Mouse (Mus musculus): ENCODE data around the gene Cryab.

Gene Cryab

DNA sequence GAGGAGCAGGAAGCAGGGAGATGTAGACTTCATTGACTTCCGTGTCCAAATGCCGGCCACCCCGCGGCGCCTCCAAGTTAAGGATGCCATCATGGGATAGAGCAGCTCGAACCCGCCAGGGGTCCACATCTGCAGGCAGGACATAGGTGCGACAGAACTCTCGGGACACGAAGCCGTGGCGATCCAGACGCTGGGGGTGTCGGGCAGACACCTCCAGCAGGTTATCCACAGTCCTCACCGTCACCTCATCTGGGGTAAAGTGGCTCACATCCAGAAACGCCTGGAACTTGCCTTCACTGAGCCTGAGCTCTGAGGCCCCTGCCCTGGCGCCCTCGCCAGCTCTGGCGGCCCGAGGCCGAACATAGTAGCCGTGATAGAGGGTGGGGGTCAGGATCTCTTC, at the start of gene Cryab:
Gene Cryab (plus strand): TSS at position 3 of the 400 bp plus-strand sequence.
- no peak for DNase-seq (ENCODE audit: low spot score)

DNA sequence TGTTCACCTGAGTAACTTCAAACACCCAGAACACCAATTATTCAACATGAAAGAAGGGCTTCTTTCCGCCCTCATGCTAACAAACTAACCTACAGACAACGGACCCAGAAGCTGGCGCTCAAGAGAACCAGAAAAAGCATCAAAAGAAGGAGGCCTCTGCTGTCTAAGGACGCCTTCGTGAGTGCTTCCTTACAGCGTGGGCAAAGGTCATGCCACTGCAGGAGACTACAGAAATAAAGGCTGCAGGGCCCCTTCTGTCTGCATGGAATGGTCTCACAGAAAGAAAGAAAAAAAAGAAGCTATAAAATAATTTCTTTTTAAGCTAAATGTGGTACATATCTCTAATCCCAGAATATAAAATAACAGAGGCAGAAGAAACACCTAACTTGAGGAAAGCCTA, 46.2 kb upstream of the Cryab start:
- DNase-seq (ENCODE audit: low spot score), result no peak

DNA sequence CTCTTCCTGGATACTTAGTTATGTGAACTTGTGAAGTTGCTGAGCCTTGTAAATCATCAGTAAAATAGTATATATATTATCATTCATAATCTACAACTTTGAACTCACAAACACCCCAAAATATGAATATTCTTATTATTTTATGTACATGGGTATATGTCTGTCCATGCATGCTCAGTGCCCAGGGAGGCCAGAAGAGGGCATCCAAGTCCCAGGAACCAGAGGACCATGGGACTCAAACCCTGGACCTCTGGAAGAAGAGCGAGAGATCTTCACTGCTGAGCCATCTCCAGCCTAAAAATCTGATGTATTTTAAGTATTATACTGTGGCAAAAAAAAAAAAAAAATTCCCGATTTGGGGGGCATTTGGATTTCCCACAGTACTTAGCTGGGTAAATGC, 42.0 kb upstream of the Cryab start:
- DNase-seq (ENCODE audit: low spot score), result no peak

DNA sequence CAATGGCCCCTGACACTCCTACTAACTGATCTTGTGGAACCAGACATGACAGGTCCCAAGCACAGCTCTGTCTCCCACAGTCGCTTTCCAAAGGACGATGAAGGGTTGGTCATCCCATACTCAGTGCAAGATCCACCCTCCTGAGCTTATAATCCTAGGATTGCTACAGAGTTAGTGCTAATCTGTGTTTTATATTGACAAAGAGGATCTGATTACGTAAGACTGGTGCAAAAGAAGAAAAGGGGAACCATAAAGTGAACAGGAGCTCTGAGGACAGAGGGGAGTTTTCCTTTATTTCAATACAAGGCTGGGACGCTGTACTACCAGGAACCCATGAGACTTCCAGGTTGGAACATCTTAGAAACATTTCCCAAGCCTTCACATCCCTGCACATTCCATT, 39.8 kb upstream of the Cryab start:
- no peak for DNase-seq (ENCODE audit: low spot score)

DNA sequence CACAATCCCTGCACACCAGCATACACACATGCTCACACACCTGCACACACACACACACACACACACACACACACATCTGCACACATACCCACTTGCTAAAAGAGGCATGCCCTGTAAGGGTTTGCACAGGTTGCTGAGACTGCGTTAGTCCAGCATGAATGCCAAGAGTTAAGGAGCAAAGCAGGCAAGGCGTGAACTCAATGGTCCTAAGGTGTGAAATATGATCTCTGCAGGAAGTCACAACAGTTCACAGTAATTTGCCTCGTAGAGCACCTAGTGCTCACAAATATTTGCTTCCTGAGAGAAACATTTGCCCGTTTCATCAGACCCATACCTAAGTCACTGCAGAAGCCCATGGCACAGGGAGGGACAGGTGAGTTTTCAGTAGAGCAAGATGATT, 36.9 kb upstream of the Cryab start:
- DNase-seq (ENCODE audit: low spot score), result no peak

DNA sequence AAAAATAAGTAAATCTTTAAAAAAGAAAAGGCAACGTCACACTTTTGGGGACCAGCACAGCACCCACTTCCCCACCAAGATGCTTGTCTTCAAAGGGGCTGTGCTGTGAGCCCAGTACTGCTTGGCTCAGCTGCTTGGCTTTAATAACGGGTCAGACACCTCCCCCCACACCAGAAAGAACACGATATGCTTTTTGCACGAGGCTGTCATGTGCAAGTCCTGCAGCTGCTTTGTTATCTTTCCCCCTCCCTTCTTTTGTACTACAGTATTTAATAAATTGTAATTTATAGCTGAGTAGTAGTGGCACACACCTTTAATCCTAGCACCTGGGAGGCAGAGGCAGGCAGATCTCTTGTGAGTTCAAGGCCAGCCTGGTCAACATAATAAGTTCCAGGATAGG, 32.2 kb upstream of the Cryab start:
- no peak for DNase-seq (ENCODE audit: low spot score)

DNA sequence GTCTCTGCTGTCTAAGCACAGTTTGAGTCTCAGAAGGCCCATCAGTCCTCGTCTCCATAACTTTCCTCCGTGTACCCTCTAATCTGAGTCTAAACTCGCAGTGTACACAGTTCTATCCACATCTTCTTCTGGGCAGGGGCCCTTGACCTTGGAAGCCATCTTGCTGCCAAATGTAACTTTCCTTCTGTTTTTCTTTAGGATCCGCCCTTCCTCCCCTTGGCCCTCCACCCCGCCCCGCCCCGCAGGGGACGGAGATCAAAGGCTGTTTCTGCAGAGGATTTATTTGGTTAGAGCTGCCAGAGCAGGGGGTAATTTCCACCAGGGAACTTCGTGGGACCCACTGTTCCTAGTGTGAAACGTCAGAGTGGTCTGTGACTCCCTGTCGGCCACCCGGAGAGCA, 30.1 kb upstream of the Cryab start:
- DNase-seq (ENCODE audit: low spot score), result no peak

DNA sequence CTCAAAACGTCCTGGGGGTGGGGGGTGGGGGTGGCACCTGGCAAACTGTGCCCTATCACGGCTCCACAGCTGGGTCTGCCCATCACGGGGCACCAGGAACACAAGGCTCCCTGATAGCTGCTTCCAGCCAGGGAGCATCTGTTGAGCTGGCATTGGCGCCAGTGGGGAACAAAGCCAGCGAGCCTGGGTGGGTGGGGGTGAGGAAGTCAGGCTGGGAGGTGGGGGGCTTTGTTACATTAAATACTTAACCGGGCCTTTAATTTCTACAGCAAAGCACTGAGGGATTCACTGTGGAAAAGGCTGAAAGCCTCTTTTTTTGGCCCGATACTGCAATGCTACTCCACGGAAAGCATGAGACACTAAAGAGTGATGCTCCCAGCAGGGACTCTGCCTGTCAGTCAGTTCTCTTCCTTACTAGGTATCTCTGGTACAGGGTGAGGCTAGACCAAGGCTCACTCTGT, 28.6 kb upstream of the Cryab start:
- no peak for DNase-seq (ENCODE audit: low spot score)

DNA sequence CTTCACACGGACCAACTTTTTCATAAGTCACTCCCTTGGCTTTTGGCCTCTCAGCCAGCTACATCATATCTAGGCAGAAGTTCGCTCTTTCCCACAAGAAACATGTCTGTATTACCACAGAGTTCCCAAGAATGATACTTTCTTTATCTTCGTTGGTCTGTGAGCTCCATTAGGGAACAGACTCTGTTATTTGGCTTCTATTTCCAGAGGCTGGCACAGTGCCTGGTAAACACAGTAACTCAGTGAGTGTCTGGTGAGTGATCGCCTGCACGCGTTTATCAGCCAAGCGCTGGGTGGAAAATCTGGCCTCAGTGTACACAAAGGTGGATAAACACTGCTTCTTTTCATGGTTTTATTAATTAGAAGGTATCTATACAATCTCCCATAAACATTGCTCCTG, 27.7 kb upstream of the Cryab start:
- peak; percentile 78 for DNase-seq (ENCODE audit: low spot score)

DNA sequence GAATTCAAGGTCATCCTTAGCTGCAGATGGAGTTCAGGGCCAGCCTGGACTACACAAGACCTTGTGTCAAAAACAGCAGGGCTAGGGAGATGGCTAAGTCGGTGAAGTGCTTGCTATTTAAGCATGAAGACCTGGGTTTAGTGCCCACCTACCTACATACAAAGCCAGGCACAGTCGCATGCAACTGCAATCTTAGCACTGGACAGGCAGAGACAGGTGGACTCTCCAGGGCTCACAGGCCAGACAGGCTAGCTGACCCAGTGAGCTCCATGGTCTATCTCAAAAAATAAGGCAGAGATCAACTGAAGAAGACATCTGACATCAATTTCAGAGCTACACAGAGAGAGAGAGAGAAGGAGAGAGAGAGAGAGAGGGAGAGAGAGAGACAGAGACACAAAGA, 27.0 kb upstream of the Cryab start:
- no peak for DNase-seq (ENCODE audit: low spot score)

DNA sequence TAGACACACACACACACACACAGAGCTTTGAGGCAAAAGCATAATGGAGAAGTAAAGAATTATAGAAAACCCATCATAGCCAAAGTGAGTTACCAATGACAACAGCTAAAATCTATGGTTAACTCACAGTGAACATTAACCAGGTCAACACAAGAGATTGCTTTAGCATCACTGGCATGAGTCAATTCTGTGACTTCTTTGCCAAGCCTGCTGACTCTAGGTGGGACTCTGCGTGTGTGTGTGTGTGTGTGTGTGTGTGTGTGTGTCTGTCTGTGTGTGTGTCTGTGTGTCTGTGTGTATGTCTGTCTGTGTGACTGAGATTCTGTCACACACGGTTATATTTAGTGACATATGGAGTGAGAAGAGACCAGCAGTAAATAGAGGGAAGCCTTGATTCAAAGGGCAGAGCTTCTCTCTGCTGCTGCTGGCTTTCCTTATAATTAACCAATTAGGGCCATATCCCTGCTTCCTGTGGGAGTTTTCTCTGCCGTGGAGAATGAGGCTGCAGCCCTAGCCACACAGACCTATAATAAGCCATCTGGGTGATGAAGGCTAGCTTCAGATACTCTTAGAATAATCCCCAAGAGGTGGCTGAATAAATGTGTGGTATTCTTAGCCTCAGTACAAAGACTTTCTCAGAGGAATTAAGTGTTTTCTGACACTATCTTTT, 26.3 kb upstream of the Cryab start:
- DNase-seq (ENCODE audit: low spot score), result no peak

DNA sequence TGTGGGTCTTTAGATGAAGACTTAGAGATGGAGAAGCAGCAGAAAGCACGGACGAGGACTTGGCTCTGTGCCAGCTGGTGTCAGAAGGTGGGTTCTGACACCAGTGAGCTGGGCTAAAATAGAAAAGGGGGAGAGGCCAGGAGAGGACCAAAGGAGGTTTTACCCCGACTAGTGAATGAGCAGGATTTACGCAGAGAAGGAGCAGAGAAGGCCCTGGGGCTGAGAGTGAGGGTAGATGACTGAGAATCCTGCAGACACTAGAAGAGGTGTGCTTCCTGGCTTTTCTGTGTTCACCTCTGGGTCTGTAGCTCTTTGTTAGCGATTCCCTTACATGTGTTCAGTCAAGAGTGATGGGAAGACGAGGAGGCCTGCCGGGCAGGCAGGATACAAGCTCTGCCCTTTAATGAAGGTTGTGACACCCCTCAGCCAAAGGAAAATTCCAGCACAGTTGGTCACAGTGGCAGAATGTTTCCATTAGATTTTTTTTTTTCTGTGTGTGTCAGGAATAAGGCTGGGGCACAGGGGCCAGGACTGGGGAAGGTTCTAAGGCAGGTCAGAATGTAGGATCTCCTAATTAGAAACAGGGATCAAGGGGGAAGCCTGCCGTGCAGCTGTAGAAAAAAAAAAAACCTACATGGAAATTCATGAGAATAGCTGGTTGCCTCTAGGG, 25.1 kb upstream of the Cryab start:
- DNase-seq (ENCODE audit: low spot score), result no peak

DNA sequence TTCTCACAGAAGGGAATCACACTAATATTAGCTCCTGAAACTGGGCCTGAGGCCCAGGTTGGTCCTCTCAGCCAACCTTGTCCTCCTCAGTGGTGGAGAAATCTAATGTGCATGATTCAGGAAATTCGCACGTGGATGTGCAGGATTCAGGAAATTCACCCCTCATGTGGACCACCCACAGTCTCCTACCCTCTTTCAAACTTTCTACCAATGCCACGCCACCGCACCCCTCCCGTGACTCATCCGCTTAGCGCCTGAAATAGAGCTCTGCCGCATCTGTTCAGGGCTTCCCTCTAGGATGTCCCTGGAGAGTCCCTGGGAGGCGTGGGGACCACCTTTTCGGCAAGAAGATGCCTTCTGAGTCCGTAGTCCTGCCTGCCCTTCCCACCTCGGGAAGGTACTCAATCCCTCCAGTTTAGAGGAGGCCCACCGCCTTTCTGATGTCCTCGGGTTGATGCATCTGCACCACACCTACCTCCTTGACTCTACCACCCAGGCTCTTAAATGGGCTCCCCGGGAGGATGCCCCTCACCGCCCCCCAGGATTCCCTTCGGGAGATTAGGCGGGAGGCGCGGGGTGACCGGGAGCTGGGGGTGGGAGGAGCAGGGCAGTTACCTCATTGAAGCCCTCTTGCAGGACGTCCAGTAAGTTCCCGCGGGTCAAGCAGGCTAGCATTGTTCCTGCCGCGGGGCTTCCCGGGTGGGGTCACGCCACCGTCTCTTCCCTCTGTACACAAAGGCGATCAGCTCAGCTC, 23.8 kb upstream of the Cryab start:
- peak; percentile 34 for DNase-seq (ENCODE audit: low spot score)

DNA sequence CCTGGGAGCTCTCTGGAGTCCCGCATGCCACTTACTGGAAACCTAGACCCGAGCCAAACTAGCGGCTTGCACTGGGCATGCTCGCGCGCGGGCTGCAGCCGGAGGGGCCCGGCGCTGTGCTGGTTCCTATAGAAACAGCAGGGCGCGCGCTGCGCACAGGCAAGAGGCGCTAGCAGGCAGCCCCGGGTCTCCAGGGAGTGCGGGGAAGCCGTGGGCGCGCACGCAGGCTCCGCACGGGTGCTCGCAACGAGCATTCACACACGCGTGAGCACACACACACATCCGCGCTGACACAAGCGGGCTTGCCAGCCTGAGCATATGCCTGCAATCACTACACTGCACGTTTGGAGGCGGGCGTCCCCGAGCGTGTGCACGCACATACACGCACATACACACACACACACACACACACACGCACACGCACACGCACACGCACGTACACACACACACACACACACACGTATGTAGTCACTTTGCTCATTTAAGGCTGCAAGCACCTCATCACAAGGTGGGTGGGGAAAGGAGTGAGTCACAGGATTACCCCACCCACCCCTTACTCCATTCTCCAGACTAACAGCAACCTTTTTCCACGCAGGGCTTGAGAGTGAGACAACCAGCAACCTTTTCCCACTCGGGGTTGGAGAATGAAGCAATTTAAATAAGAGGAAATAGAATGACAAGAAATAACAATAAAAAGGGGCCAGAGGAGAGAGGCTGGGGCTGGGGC, 23.0 kb upstream of the Cryab start:
- DNase-seq (ENCODE audit: low spot score), result peak; percentile 88

DNA sequence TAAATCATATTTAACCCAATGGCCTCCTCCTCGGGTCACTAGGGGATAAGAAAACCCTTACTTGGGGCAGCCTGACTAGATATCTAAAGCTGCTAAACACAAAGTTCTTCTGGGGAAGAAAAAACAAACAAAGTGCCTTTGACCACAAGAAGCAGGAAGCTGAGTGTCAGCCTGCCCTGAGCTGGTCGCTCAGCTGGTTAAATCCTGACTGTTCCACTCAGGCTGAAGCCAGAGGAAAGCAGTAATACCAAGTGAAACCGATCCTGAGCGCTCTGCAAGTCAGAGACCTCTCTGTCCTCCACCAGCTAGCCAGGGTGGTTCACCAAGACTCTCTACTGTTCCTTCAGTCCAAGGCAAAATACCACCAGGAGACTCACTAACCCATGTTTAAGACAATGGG, 21.5 kb upstream of the Cryab start:
- no peak for DNase-seq (ENCODE audit: low spot score)

DNA sequence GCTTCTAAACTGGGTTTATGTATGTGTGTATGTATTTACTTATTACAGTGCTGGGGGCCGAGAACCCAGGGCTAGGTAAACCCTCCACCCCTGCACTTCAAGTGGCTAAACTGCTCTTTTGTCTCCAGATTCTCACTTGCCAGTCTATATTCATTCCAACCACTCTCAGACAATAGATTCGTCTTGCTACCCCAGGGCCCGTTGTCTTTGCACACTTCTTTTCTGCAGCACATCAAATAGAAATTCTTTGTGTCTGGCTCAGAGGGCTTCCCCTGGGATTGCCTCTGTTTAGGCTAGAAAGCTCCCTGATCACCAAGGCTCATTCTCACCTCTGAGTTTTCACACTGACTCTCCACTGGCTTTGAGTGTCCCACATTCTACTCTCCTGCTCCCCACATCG, 18.6 kb upstream of the Cryab start:
- no peak for DNase-seq (ENCODE audit: low spot score)

DNA sequence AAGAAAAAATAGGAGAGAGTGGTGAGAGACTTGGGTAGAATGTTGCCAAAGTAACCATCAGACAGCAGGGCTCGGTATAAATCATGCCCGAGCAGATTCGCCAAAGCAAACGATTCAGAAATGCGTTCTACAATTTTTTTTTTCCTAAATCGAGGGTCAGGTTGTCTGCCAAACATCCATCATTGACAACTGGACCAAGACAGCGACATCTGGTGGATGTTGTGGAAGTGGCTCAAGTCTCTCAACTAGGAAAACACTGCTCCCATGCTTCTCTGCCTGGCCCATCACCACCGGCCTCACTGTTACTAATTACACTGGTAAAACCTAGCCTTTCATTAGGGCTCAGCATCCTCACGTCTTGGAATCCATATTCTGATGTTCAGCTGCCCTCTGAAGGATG, 16.1 kb upstream of the Cryab start:
- peak; percentile 78 for DNase-seq (ENCODE audit: low spot score)

DNA sequence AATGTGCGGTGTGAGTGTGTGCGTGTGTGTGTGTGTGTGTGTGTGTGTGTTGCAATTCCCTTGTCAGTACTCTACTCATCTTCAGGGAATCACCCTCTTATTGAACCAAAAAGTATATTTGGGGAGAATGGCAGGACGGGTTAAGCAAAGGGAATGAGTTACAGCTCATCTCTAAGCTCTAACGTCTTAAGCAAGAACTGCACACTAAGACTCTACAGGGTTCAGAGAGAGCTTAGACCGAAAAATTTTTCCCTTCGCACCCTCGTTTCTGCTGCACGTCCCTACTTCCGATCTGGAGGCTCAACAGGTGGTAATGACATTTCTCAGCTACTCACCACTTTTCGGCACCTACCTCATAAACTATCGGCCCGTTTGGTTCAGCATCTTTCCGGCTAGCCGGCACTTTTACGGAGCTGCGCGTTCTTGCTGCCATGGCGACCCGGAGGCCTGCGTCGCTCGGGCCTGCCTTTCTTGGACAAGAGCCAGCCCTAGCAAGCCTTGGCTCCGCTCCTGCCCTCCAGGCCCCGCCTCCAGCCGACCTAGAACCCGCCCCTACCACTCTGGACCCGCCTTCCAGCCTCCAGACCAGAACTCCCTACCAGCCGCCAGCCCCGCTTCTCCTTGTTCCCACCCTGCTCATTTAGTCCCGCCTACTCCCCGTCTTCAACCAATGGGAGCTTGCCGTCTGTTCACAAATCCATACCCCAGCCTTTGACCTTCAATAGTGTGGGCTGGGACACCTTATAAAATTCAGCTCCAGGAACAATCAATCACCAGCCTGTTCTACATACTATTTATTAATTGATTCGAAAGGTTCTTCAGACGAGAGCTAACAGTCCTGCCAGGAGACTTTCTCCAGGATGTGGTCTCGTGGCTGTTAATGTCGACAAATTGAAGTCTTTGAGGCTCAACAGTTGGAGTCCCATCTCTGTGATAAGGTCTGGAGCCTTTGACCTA, 11.9 kb upstream of the Cryab start, which contains the start of gene Dixdc1:
Gene Dixdc1 (minus strand): TSS at position 604 of the 957 bp plus-strand sequence.
- DNase-seq (ENCODE audit: low spot score), result peak; percentile 95

DNA sequence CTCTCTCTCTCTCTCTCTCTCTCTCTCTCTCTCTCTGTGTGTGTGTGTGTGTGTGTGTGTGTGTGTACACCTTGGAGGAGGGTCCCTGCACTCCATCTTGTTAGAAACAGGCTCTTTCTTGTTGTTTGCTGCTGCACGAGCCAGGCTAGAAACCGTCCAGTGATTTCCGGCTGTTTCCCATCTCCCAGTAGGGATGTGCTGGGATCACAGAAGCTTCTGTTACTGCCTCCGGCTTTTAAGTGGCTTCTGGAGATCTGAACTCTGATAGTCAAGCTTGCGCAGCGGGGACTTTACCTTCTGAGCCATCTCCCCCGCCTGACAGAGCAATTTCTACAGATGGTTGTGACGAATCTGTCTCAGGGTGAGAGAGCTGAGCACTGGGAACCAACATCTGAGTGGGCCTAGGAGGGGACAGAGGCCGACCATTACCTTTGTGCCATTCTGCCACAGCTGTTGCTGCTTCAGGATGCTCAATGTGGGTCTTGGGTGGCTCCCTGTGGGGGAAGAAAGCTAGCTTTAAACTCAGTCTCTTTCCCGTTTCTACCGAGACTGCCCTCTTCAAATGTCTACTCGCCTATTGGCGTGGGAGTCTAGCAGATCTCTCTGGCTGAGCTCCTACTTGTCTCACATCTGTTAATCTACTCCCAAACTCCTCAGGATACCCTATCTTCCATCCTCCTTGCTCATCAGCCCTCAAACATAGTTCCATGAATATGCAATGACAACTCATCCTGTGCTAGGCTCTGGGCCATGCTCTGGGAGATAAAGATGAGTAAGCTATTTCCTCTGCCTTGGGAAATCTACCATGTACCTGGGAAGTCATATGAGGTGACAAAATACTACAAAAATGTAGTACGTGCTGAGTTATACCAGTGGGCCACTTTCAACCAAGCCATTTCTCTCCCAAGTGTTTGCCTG, 10.0 kb upstream of the Cryab start:
- DNase-seq (ENCODE audit: low spot score), result no peak

DNA sequence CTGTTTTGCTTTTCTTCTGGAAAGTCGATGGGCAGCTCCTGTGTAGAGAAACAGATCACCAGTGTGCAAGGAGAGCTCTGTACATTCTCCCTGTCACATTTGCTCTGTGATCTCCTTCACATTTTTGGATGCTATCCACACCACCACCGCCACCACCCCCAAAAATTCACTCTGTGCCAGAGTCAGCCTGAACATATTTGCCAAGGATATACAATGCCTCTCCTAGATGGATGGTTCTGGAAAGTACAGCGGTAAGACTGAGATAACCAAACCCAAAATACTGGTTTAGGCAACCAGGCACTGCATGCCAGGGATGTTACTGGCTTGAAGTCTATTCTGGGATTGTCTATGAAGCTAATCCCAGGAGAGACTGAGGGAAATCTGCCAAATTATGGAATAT, 8.9 kb upstream of the Cryab start:
- DNase-seq (ENCODE audit: low spot score), result no peak
